Comparison of ENCODE assay signal across 16 mouse cellular contexts in genomic region chr3:152936313-152936712, GRCm38 (mm10).
"Had no signal": no experiment of that assay in that cellular context is flagged by ENCODE, and none has a peak within 500 bp of the region (broad histone marks: within the 10 kb centered on the region; RNA-seq: fewer than 3 reads in every experiment).

No protein-coding gene starts in this region.

- H3K9ac ChIP-seq: neural tube, embryonic 12.5 days; neural tube, embryonic 13.5 days; neural tube, embryonic 15.5 days; stomach, embryonic 15.5 days had no signal

- H3K36me3 ChIP-seq: neural tube, embryonic 12.5 days; neural tube, embryonic 13.5 days; neural tube, embryonic 15.5 days; stomach, embryonic 15.5 days had no signal

- H3K9me3 ChIP-seq: neural tube, embryonic 12.5 days; neural tube, embryonic 13.5 days; neural tube, embryonic 15.5 days; stomach, embryonic 15.5 days had no signal

- H3K27me3 ChIP-seq: neural tube, embryonic 12.5 days; neural tube, embryonic 13.5 days; neural tube, embryonic 15.5 days; stomach, embryonic 15.5 days had no signal

- H3K4me3 ChIP-seq: neural tube, embryonic 12.5 days; neural tube, embryonic 13.5 days; neural tube, embryonic 15.5 days; stomach, embryonic 15.5 days had no signal

- H3K4me1 ChIP-seq: neural tube, embryonic 12.5 days; neural tube, embryonic 13.5 days; neural tube, embryonic 15.5 days; stomach, embryonic 15.5 days had no signal

- H3K4me2 ChIP-seq: neural tube, embryonic 12.5 days; neural tube, embryonic 13.5 days; neural tube, embryonic 15.5 days; stomach, embryonic 15.5 days had no signal

- DNase-seq: right cerebral cortex, adult 18-20 months; right cerebral cortex, postnatal 14 days; right cerebral cortex, postnatal 25 days; right cerebral cortex, postnatal 4 days; spleen, adult 18-20 months; thymus, adult 18-20 months; thymus, adult 2 months; thymus, postnatal 14 days; thymus, postnatal 25 days; thymus, postnatal 36 days; thymus, postnatal 4 days had no signal

- H3K27ac ChIP-seq: neural tube, embryonic 12.5 days; neural tube, embryonic 13.5 days; neural tube, embryonic 15.5 days; stomach, embryonic 15.5 days; stomach, postnatal 0 days had no signal
